Mouse (Mus musculus): ENCODE data around the gene Stc2. TPM values are rescaled to one million over a fixed set of nuclear protein-coding genes. Genes with fewer than 3 reads are reported as not detected.

The Stc2 gene
- polyA plus RNA-seq, 1 experiment from 2014 or later = 2.6 TPM

DNA sequence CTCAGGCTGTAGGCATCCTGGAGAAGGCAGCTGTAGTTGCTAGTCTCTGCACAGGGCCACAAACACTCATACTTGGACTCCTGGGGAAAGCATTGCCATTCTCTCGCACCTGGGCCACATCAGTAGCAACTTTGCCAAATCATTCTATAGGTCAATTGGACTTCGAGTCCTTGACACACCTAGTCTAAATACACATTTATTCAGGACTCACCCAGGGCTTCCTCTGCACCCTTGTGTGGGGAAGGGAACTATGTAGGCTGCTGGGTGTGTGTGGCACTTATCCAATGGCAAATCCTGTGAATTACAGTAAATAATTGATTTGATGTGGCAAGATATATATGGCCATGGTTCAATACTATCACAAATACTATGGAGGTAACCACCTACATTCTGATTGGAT is 14.1 kb upstream of the Stc2 start:
- Histone ChIP-seq H3K9me3 (replicated peaks; ENCODE audit: low read length) (no peaks in the 10 kb centered on the region), H3K27me3 (ENCODE audit: insufficient read depth, low read length) (no peaks in the 10 kb centered on the region), H3K4me1 (replicated peaks; ENCODE audit: insufficient read depth, low read length) (no peaks in the 10 kb centered on the region; the same call in 1 of the 2 replicates), H3K4me2 (ENCODE audit: low read length) (no peak overlapping the region), H3K27ac (no peak overlapping the region), H3K4me3 (replicated peaks; ENCODE audit: low read depth, low read length) (no peak overlapping the region), H3K9ac (ENCODE audit: low read depth, low read length) (no peak overlapping the region), H3K36me3 (ENCODE audit: insufficient read depth, low read length) (no peaks in the 10 kb centered on the region)
- DNase-seq (ENCODE audit: low spot score) = no peak
- no peak for TF ChIP-seq CTCF (IDR thresholded peaks at IDR 0.05; ENCODE audit: low read depth)
- ATAC-seq (replicated peaks; ENCODE audit: low FRiP score, low read depth) = no peak
- WGBS = 93% methylated on average over 2 of the region's 2 CpGs

DNA sequence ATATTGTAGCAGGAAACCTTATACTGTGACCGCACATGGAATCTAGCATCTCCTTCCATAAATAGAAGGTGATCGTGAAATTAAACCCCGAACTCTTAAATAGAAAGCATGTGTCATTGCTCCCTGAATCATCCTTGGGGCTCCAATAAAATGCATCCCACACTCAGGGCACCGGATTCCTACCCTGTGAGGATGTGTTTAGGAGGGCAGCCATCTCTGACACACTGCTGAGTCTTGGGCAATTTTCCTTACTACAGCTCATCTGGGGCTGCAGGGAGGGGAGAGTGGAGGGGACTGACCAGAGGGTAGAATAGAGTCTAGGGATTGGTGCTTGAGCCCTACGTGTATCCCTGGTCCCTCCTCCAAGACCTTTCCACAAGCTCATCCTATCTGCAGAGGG is 12.3 kb upstream of the Stc2 start:
- H3K9me3 ChIP-seq (replicated peaks; ENCODE audit: low read length) = no peaks in the 10 kb centered on the region
- no peak for TF ChIP-seq CTCF (IDR thresholded peaks at IDR 0.05; ENCODE audit: low read depth)
- H3K9ac ChIP-seq (ENCODE audit: low read depth, low read length) = no peak overlapping the region
- DNase-seq (ENCODE audit: low spot score) = no peak
- H3K4me1 ChIP-seq (replicated peaks; ENCODE audit: insufficient read depth, low read length) = no peaks in the 10 kb centered on the region; the same call in 1 of the 2 replicates
- 53% methylated on average over 5 of the region's 5 CpGs for WGBS
- H3K27me3 ChIP-seq (ENCODE audit: insufficient read depth, low read length) = no peaks in the 10 kb centered on the region
- H3K36me3 ChIP-seq (ENCODE audit: insufficient read depth, low read length) = no peaks in the 10 kb centered on the region
- no peak for ATAC-seq (replicated peaks; ENCODE audit: low FRiP score, low read depth)
- H3K4me3 ChIP-seq (replicated peaks; ENCODE audit: low read depth, low read length) = no peak overlapping the region
- no peak overlapping the region for H3K4me2 ChIP-seq (ENCODE audit: low read length)
- H3K27ac ChIP-seq = no peak overlapping the region

- WGBS = 71% methylated on average over 7 of the region's 7 CpGs
- peak; percentile 54 for DNase-seq (ENCODE audit: low spot score)
Measured at GRCm38 (mm10) chr11:31373438-31373837, 3.6 kb upstream of the Stc2 start.

DNA sequence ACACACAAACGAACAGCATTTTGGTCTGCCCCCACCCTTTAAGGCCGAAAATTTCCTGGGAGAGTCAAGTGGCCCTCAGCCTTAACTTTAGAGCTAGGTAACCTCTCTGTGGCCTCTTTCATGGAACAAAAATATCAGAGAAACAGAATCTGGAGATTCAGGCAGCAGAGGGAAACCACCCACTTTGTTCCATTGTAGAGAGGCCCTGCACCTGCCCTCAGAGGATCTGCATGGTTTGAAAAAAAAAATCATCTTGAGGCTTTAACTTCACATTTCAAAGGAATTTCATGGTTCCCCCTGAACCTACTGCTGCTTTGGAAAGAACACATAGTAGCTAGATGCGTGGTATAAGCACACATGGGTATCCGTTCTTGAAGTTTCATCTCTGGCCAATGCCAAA is 2.3 kb upstream of the Stc2 start:
- Histone ChIP-seq H3K9me3 (replicated peaks; ENCODE audit: low read length) (no peaks in the 10 kb centered on the region), H3K4me3 (replicated peaks; ENCODE audit: low read depth, low read length) (no peak overlapping the region), H3K4me1 (replicated peaks; ENCODE audit: insufficient read depth, low read length) (peaks cover 16% of the 10 kb centered on the region), H3K4me2 (ENCODE audit: low read length) (no peak overlapping the region), H3K36me3 (ENCODE audit: insufficient read depth, low read length) (no peaks in the 10 kb centered on the region), H3K27ac (no peak overlapping the region), H3K27me3 (ENCODE audit: insufficient read depth, low read length) (peaks cover 18% of the 10 kb centered on the region), H3K9ac (ENCODE audit: low read depth, low read length) (no peak overlapping the region)
- ATAC-seq (replicated peaks; ENCODE audit: low FRiP score, low read depth) (no peak), DNase-seq (ENCODE audit: low spot score) (no peak)
- TF ChIP-seq CTCF (IDR thresholded peaks at IDR 0.05; ENCODE audit: low read depth) = no peak
- WGBS = 90% methylated on average over 4 of the region's 4 CpGs

More at GRCm38 (mm10) chr11:31373438-31373837, 3.6 kb upstream of the Stc2 start:
- Histone ChIP-seq H3K27me3 (ENCODE audit: insufficient read depth, low read length) (peaks cover 13% of the 10 kb centered on the region), H3K36me3 (ENCODE audit: insufficient read depth, low read length) (no peaks in the 10 kb centered on the region), H3K4me2 (ENCODE audit: low read length) (no peak overlapping the region), H3K9me3 (replicated peaks; ENCODE audit: low read length) (no peaks in the 10 kb centered on the region), H3K4me1 (replicated peaks; ENCODE audit: insufficient read depth, low read length) (peaks cover 13% of the 10 kb centered on the region), H3K9ac (ENCODE audit: low read depth, low read length) (no peak overlapping the region), H3K4me3 (replicated peaks; ENCODE audit: low read depth, low read length) (no peak overlapping the region), H3K27ac (no peak overlapping the region)
- ATAC-seq (replicated peaks; ENCODE audit: low FRiP score, low read depth) = 0 out of 2 replicates have a peak, but pooled peaks have one; percentile 31
- peak; percentile 74 for TF ChIP-seq CTCF (IDR thresholded peaks at IDR 0.05; ENCODE audit: low read depth)

- Histone ChIP-seq H3K27me3 (ENCODE audit: insufficient read depth, low read length) (peaks cover 18% of the 10 kb centered on the region), H3K9ac (ENCODE audit: low read depth, low read length) (peak overlapping the region; percentile 14; the same call in 1 of the 2 replicates), H3K4me3 (replicated peaks; ENCODE audit: low read depth, low read length) (peak overlapping the region; percentile 29), H3K9me3 (replicated peaks; ENCODE audit: low read length) (no peaks in the 10 kb centered on the region), H3K4me1 (replicated peaks; ENCODE audit: insufficient read depth, low read length) (peaks cover 16% of the 10 kb centered on the region), H3K4me2 (ENCODE audit: low read length) (peak overlapping the region; percentile 96), H3K36me3 (ENCODE audit: insufficient read depth, low read length) (no peaks in the 10 kb centered on the region), H3K27ac (no peak overlapping the region)
- 3% methylated on average over 39 of the region's 39 CpGs for WGBS
- TF ChIP-seq CTCF (IDR thresholded peaks at IDR 0.05; ENCODE audit: low read depth) = no peak
- ATAC-seq (replicated peaks; ENCODE audit: low FRiP score, low read depth) = no peak
- no peak for DNase-seq (ENCODE audit: low spot score)
Measured at GRCm38 (mm10) chr11:31371256-31371838, 1.5 kb upstream of the Stc2 start.

DNA sequence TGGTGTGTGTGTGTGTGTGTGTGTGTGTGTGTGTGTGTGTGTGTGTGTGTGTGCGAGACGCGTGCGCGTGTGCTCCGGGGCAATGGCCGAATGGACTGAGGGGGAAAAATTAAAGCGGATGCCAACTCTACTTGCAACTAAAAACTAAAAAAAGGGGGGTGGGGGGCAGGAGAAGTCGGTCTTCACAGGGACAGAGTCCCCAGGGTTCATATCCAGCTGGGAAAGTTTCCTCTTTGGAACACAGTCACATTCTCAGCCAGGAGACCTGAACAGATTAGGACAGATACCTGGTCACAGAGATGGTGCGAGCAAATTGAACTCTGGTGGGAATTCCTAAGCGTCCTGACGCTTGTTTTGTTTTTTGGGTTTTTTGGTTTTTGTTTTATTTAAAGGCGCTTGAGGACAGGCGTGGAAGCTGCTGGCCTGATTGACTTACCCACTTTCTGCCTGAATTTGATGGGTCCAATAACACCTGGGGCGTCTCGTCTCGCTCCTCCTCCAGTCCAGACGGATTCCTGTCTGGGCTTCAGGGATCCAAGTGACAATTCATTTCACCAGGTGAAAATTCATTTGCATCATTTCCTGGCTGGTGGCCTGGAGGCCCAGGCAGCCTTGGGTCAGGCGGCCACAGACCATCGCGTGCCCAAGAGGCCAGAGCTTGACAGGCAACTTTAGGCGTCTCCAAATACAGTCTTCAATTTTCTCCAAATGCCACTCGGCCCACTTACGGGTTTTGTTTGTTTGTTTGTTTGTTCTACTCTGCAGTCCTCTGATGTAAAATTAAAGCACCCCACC is 759 bp upstream of the Stc2 start:
- no peak for ATAC-seq (replicated peaks; ENCODE audit: low FRiP score, low read depth)
- Histone ChIP-seq H3K9ac (ENCODE audit: low read depth, low read length) (no peak overlapping the region), H3K9me3 (replicated peaks; ENCODE audit: low read length) (no peaks in the 10 kb centered on the region), H3K27ac (no peak overlapping the region), H3K4me1 (replicated peaks; ENCODE audit: insufficient read depth, low read length) (peaks cover 16% of the 10 kb centered on the region), H3K27me3 (ENCODE audit: insufficient read depth, low read length) (peaks cover 18% of the 10 kb centered on the region), H3K4me3 (replicated peaks; ENCODE audit: low read depth, low read length) (peak overlapping the region; percentile 47), H3K36me3 (ENCODE audit: insufficient read depth, low read length) (no peaks in the 10 kb centered on the region), H3K4me2 (ENCODE audit: low read length) (peak overlapping the region; percentile 96)
- DNase-seq (ENCODE audit: low spot score) = no peak
- 1% methylated on average over 24 of the region's 24 CpGs for WGBS
- no peak for TF ChIP-seq CTCF (IDR thresholded peaks at IDR 0.05; ENCODE audit: low read depth)

All from kidney, postnatal 0 days (tissue).